Mouse (Mus musculus) midbrain, embryonic 12.5 days (tissue): ENCODE measurements around the gene Casq2. TPM values are rescaled to one million over a fixed set of nuclear protein-coding genes. Genes with fewer than 3 reads are reported as not detected.

Source experiments
- ATAC-seq: fragments of 200-750 bp; cut with Nextera tagmentation; 2 replicates; pipeline ENCODE4 v1.8.0; 2017; ENCODE audit warnings: low read depth, moderate TSS enrichment, moderate library complexity; ENCODE audit not compliant: low FRiP score
- H3K27ac ChIP-seq: fragments of 300-500 bp; sonication (generic); replicated peaks from 2 replicates; pipeline ENCODE4 v1.5.1; 2016; ENCODE audit warnings: mild to moderate bottlenecking
- H3K27me3 ChIP-seq: fragments of 300-500 bp; sonication (generic); 2 replicates; pipeline ENCODE4 v1.6.1; 2016; ENCODE audit warnings: mild to moderate bottlenecking
- H3K36me3 ChIP-seq: fragments of 300-500 bp; sonication (generic); 2 replicates; pipeline ENCODE4 v1.6.1; 2016
- H3K4me1 ChIP-seq: fragments of 300-500 bp; sonication (generic); 2 replicates; pipeline ENCODE4 v1.6.1; 2016
- H3K4me2 ChIP-seq: fragments of 300-500 bp; sonication (generic); replicated peaks from 2 replicates; pipeline ENCODE4 v1.6.1; 2016; ENCODE audit warnings: mild to moderate bottlenecking, moderate library complexity
- H3K4me3 ChIP-seq: fragments of 300-500 bp; sonication (generic); 2 replicates; pipeline ENCODE4 v1.5.1; 2016; ENCODE audit warnings: mild to moderate bottlenecking
- H3K9ac ChIP-seq: fragments of 300-500 bp; sonication (generic); replicated peaks from 2 replicates; pipeline ENCODE4 v1.6.1; 2016; ENCODE audit warnings: mild to moderate bottlenecking, moderate library complexity
- H3K9me3 ChIP-seq: fragments of 300-500 bp; sonication (generic); 2 replicates; pipeline ENCODE4 v1.6.1; 2016; ENCODE audit warnings: mild to moderate bottlenecking
- WGBS: fragments of 180-500 bp; shearing (Covaris S2); methylation state at CpG from one replicate; pipeline ENCODE4 v1.1.7; 2016; 5-methylcytosine and 5-hydroxymethylcytosine counted together
- polyA plus RNA-seq: library from polyadenylated mRNA; unstranded; fragments of >200 nt; fragmentation: Nextera tagmentation; extraction: Ambion mirVana; gene quantifications from 2 replicates; pipeline ENCODE4 v1.2.1, GENCODE M21; 2016

Casq2 gene
- polyA plus RNA-seq, 1 experiment from 2014 or later: 0.13 TPM

DNA sequence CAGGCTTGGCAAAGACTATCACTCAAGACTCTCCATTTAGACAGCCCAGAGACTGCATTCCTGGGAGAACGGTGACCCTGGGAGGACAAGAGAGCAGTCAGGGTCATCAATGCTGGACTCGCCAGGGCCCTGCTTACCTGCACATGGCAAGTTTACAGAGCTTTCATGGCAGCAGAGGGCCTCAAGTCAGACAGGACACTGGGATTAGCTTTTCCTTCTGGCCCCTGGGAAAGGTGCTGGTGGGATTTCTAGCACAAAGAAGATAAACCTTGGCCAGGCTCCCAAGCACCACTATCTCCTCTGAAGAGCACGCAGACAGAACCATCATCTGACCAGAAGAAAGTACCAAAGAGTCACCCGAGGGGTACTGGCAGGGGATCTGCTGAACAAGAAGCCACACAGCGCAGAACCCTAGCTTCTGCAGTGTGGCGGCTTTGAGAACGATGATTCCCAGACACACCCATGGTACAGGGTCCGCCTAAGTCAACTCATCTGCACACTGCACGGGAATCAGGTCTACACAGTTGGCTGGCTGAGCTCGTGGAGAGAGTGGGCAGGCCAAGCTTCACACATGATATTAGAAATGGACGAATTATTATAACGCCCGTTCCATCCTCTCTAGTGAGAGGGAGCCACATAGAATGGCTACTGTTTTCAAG, 1.3 kb upstream of the Casq2 start:
- Histone ChIP-seq H3K9ac (no peak overlapping the region), H3K36me3 (no peaks in the 10 kb centered on the region), H3K27ac (no peak overlapping the region), H3K4me3 (no peak overlapping the region), H3K4me2 (no peak overlapping the region), H3K27me3 (peaks cover 53% of the 10 kb centered on the region), H3K9me3 (no peaks in the 10 kb centered on the region), H3K4me1 (no peaks in the 10 kb centered on the region)
- WGBS: 61% methylated on average over 13 of the region's 13 CpGs
- ATAC-seq: no peak

- Histone ChIP-seq H3K9ac (no peak overlapping the region), H3K36me3 (no peaks in the 10 kb centered on the region), H3K4me3 (no peak overlapping the region), H3K4me1 (no peaks in the 10 kb centered on the region), H3K9me3 (no peaks in the 10 kb centered on the region), H3K4me2 (no peak overlapping the region), H3K27me3 (peaks cover 53% of the 10 kb centered on the region), H3K27ac (no peak overlapping the region)
- 43% methylated on average over 12 of the region's 12 CpGs for WGBS
- ATAC-seq: no peak
Observed at GRCm38 (mm10) chr3:102085719-102086118, 496 bp upstream of the Casq2 start.

GRCm38 (mm10) chr3:102094841-102095240, 8.6 kb downstream of the Casq2 start:
- no peak overlapping the region for H3K4me3 ChIP-seq
- 82% methylated on average over 3 of the region's 3 CpGs for whole genome bisulfite sequencing
- H3K4me2 ChIP-seq: no peak overlapping the region
- no peaks in the 10 kb centered on the region for H3K9me3 ChIP-seq
- no peak overlapping the region for H3K27ac ChIP-seq
- ATAC-seq: no peak
- no peaks in the 10 kb centered on the region for H3K36me3 ChIP-seq
- H3K27me3 ChIP-seq: no peaks in the 10 kb centered on the region
- H3K9ac ChIP-seq: no peak overlapping the region
- no peaks in the 10 kb centered on the region for H3K4me1 ChIP-seq

DNA sequence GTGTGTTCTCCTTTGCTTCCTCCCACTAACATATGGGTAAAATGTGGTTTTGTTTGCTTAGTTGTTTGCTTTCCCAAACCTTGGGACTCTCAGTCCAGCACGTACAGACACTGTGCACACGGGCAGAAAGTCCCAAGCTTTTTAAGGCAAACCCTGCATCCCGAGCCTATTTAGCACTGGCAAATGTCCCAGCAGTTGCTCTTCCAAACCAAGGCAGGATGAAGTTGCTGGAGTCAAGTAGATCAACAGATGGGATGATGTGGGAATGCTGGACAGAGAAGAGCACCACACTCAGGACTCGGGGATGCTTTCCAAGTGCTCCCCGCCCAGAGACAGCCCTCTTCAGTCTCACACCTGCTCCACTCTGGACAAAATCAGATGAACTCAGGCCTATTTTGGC, 9.2 kb downstream of the Casq2 start:
- H3K27ac ChIP-seq: no peak overlapping the region
- ATAC-seq: no peak
- H3K27me3 ChIP-seq: no peaks in the 10 kb centered on the region
- H3K9ac ChIP-seq: no peak overlapping the region
- H3K4me3 ChIP-seq: no peak overlapping the region
- H3K36me3 ChIP-seq: no peaks in the 10 kb centered on the region
- H3K4me1 ChIP-seq: no peaks in the 10 kb centered on the region
- no peak overlapping the region for H3K4me2 ChIP-seq
- 79% methylated on average over 5 of the region's 5 CpGs for WGBS
- no peaks in the 10 kb centered on the region for H3K9me3 ChIP-seq

- 88% methylated on average over 8 of the region's 8 CpGs for WGBS
- Histone ChIP-seq H3K27ac (no peak overlapping the region), H3K9ac (no peak overlapping the region), H3K4me1 (no peaks in the 10 kb centered on the region), H3K27me3 (peaks cover 3% of the 10 kb centered on the region; the same call in 1 of the 2 replicates), H3K9me3 (no peaks in the 10 kb centered on the region), H3K4me3 (no peak overlapping the region), H3K36me3 (no peaks in the 10 kb centered on the region), H3K4me2 (no peak overlapping the region)
- no peak for ATAC-seq
Observed at GRCm38 (mm10) chr3:102096366-102096765, 10.2 kb downstream of the Casq2 start.

GRCm38 (mm10) chr3:102096976-102097375, 10.8 kb downstream of the Casq2 start:
- Histone ChIP-seq H3K4me3 (no peak overlapping the region), H3K27ac (no peak overlapping the region), H3K4me1 (no peaks in the 10 kb centered on the region), H3K27me3 (peaks cover 3% of the 10 kb centered on the region; the same call in 1 of the 2 replicates), H3K9ac (no peak overlapping the region), H3K9me3 (no peaks in the 10 kb centered on the region), H3K4me2 (no peak overlapping the region), H3K36me3 (no peaks in the 10 kb centered on the region)
- WGBS: 91% methylated on average over 2 of the region's 2 CpGs
- no peak for ATAC-seq

DNA sequence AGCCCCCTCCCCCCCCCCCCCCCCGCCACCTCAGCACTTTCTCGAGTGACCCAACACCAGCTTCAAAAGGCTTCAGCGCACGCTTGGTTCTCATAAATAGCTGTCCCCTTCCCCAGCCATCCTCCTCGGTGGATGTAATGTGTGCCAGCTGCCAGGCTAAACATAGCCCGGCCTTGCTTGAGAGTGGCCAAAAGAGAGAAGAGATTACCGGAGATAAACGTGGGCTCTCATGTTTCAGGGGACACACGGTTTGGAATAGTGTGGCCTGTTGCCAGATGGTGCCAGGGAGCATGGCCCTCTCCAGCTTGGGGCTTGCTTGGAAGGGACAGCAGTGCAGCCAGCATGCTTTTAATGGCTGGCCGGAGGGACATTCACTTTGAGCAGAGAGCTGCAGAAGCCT, 13.0 kb downstream of the Casq2 start:
- no peaks in the 10 kb centered on the region for H3K9me3 ChIP-seq
- H3K4me2 ChIP-seq: no peak overlapping the region
- no peak overlapping the region for H3K9ac ChIP-seq
- ATAC-seq: no peak
- H3K27ac ChIP-seq: no peak overlapping the region
- no peaks in the 10 kb centered on the region for H3K4me1 ChIP-seq
- no peak overlapping the region for H3K4me3 ChIP-seq
- no peaks in the 10 kb centered on the region for H3K36me3 ChIP-seq
- WGBS: 77% methylated on average over 9 of the region's 10 CpGs
- H3K27me3 ChIP-seq: peaks cover 3% of the 10 kb centered on the region; the same call in 1 of the 2 replicates

- 84% methylated on average over 3 of the region's 3 CpGs for WGBS
Observed at GRCm38 (mm10) chr3:102099793-102100192, 13.6 kb downstream of the Casq2 start.

DNA sequence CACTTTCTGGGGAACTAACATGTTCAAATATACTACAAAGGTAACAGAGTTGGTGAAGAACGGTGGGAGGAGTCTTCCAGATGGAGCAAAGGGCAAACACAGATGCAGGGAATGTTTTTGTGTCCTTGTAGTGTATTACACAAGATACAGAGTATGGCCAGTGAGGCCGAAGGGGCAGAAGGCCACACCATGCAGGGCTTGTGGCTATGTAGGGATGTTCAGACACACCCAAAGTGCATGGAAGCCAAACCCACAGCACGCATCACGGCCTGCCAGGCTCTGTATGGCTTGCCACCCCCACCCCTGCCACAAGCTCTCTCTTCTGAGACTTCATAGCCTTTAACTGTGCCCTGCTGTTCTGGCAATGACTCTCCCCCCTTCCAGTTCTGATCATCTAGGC, 15.2 kb downstream of the Casq2 start:
- Histone ChIP-seq H3K9me3 (no peaks in the 10 kb centered on the region), H3K4me3 (no peak overlapping the region), H3K9ac (no peak overlapping the region), H3K36me3 (no peaks in the 10 kb centered on the region), H3K4me2 (no peak overlapping the region), H3K27ac (no peak overlapping the region), H3K27me3 (peaks cover 3% of the 10 kb centered on the region; the same call in 1 of the 2 replicates), H3K4me1 (no peaks in the 10 kb centered on the region)
- WGBS: 93% methylated on average over 4 of the region's 4 CpGs
- no peak for ATAC-seq

More at GRCm38 (mm10) chr3:102099793-102100192, 13.6 kb downstream of the Casq2 start:
- ATAC-seq: no peak
- no peak overlapping the region for H3K9ac ChIP-seq
- peaks cover 3% of the 10 kb centered on the region; the same call in 1 of the 2 replicates for H3K27me3 ChIP-seq
- H3K4me3 ChIP-seq: no peak overlapping the region
- no peak overlapping the region for H3K4me2 ChIP-seq
- no peaks in the 10 kb centered on the region for H3K36me3 ChIP-seq
- H3K4me1 ChIP-seq: no peaks in the 10 kb centered on the region
- no peaks in the 10 kb centered on the region for H3K9me3 ChIP-seq
- H3K27ac ChIP-seq: no peak overlapping the region

GRCm38 (mm10) chr3:102103811-102104565, 17.8 kb downstream of the Casq2 start:
- Histone ChIP-seq H3K4me1 (no peaks in the 10 kb centered on the region), H3K4me3 (no peak overlapping the region), H3K36me3 (no peaks in the 10 kb centered on the region), H3K27me3 (peaks cover 3% of the 10 kb centered on the region; the same call in 1 of the 2 replicates), H3K4me2 (no peak overlapping the region), H3K27ac (no peak overlapping the region), H3K9me3 (no peaks in the 10 kb centered on the region), H3K9ac (no peak overlapping the region)
- no peak for ATAC-seq
- WGBS: 77% methylated on average over 9 of the region's 9 CpGs

GRCm38 (mm10) chr3:102108201-102108600, 22.0 kb downstream of the Casq2 start:
- H3K36me3 ChIP-seq: no peaks in the 10 kb centered on the region
- H3K27ac ChIP-seq: no peak overlapping the region
- H3K4me3 ChIP-seq: no peak overlapping the region
- H3K9me3 ChIP-seq: no peaks in the 10 kb centered on the region
- H3K4me2 ChIP-seq: no peak overlapping the region
- 90% methylated on average over 3 of the region's 3 CpGs for WGBS
- H3K4me1 ChIP-seq: no peaks in the 10 kb centered on the region
- no peak for ATAC-seq
- H3K9ac ChIP-seq: no peak overlapping the region
- H3K27me3 ChIP-seq: no peaks in the 10 kb centered on the region

DNA sequence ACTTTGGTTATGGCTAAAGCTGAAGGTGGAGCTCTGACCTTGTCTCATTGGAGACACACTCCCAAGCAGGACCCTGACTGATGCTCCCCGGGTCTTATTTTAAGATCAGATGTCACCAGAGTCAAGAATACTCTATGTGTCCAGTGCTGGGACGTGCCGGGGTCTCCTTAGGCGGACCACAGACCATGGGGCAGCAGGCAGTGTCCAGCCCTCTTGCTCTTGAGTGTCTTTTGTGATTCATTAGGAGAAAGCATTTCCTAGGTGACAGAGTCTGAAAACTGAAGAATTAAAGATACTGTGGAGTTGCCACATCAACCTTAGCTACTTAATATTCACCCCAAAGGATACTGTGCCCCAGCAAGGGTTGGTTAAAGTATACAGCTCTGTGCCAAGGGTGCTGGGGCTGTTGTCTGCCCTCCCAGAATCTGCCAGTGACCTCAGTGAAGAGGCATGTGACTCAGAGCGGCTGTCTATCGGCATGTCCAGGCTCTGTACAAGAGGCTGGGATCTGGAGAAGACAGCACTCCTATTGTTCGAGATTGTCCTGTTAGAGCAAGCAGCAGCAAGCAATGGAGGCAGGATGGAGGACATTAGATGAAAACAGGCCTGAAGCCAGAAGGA, 25.9 kb downstream of the Casq2 start:
- Histone ChIP-seq H3K4me3 (no peak overlapping the region), H3K9ac (no peak overlapping the region), H3K36me3 (no peaks in the 10 kb centered on the region), H3K9me3 (no peaks in the 10 kb centered on the region), H3K27me3 (no peaks in the 10 kb centered on the region), H3K4me2 (no peak overlapping the region), H3K27ac (no peak overlapping the region), H3K4me1 (no peaks in the 10 kb centered on the region)
- ATAC-seq: no peak
- 78% methylated on average over 7 of the region's 7 CpGs for WGBS
